Mouse (Mus musculus) liver, postnatal 0 days (tissue): ENCODE measurements around the gene Katna1.

ENCODE experiments used
- CTCF ChIP-seq: sonication (generic); IDR thresholded peaks from 2 replicates; pipeline ENCODE4 v1.5.1; 2016; ENCODE audit warnings: antibody characterized with exemption, low read depth
- EP300 ChIP-seq: IDR thresholded peaks from 2 replicates; pipeline ENCODE4 v1.6.1; 2016; ENCODE audit warnings: antibody characterized with exemption, low read depth, mild to moderate bottlenecking

GRCm38 (mm10) chr10:7778361-7778760 is 52.6 kb downstream of the Katna1 start:
- TF ChIP-seq CTCF (no peak), EP300 (no peak)
